Mouse (Mus musculus) urinary bladder, postnatal 0 days (tissue): ENCODE measurements around the gene Cox6b2. TPM values are rescaled to one million over a fixed set of nuclear protein-coding genes. Genes with fewer than 3 reads are reported as not detected.

ENCODE experiments used
- polyA plus RNA-seq: library from polyadenylated mRNA; unstranded; fragments of >200 nt; fragmentation: Nextera tagmentation; extraction: Ambion mirVana; gene quantifications from 2 replicates; pipeline ENCODE4 v1.2.1, GENCODE M21; 2015

Cox6b2 gene
- 50.4 and 62.9 TPM in 2 replicates for polyA plus RNA-seq

GRCm38 (mm10) chr7:4752821-4753570 lies at the start of gene Cox6b2:
Gene Cox6b2 (minus strand): TSS chr7:4753094.

GRCm38 (mm10) chr7:4792278-4793212 lies 39.7 kb upstream of the Cox6b2 start, which contains the start of gene Rpl28:
Gene Rpl28 (plus strand): TSS chr7:4792874.

GRCm38 (mm10) chr7:4789436-4789935 lies 36.6 kb upstream of the Cox6b2 start, which contains the start of gene Tmem238:
Gene Tmem238 (minus strand): TSS chr7:4789656.

GRCm38 (mm10) chr7:4782759-4783158 lies 29.9 kb upstream of the Cox6b2 start, which contains the start of the genes Il11 and Tmem190:
Gene Il11 (minus strand): TSS chr7:4782859.
Gene Tmem190 (plus strand): TSS chr7:4782937.

GRCm38 (mm10) chr7:4771202-4771601 lies 18.3 kb upstream of the Cox6b2 start, which contains the start of gene Fam71e2:
Gene Fam71e2 (minus strand): TSS chr7:4771302.

GRCm38 (mm10) chr7:4739544-4740275 lies 13.2 kb downstream of the Cox6b2 start, which contains the start of gene Kmt5c:
Gene Kmt5c (plus strand): TSS chr7:4740115.

GRCm38 (mm10) chr7:4725169-4725568 lies 27.7 kb downstream of the Cox6b2 start, which contains the start of gene Tmem150b:
Gene Tmem150b (minus strand): TSS chr7:4725249.

Other genes starting within 250 kb of the Cox6b2 start
- gene Tnnt1, start 236.7 kb downstream of the Cox6b2 start, polyA plus RNA-seq: 102 and 107 TPM in 2 replicates
- 1.5 and 2.5 TPM in 2 replicates for gene Tnni3, start 228.9 kb downstream of the Cox6b2 start, polyA plus RNA-seq
- 1.4 TPM in 2 replicates for gene Dnaaf3, start 220.6 kb downstream of the Cox6b2 start, polyA plus RNA-seq
- gene Syt5, start 205.6 kb downstream of the Cox6b2 start, polyA plus RNA-seq: 0.57 and 1.5 TPM in 2 replicates
- gene Ptprh, start 149.1 kb downstream of the Cox6b2 start, polyA plus RNA-seq: not detected in 2 replicates
- gene Tmem86b, start 121.7 kb downstream of the Cox6b2 start, polyA plus RNA-seq: 0.64 and 1.0 TPM in 2 replicates
- 20.7 and 21.7 TPM in 2 replicates for gene Ppp6r1, start 94.1 kb downstream of the Cox6b2 start, polyA plus RNA-seq
- gene Hspbp1, start 68.0 kb downstream of the Cox6b2 start, polyA plus RNA-seq: 50.6 and 51.7 TPM in 2 replicates
- 0.36 and 0.59 TPM in 2 replicates for gene Brsk1, start 62.5 kb downstream of the Cox6b2 start, polyA plus RNA-seq
- gene Tmem150b, start 27.8 kb downstream of the Cox6b2 start, polyA plus RNA-seq: 0.13 TPM in 1 of 2 replicates, not detected in the other
- 23.7 and 24.3 TPM in 2 replicates for gene Kmt5c, start 13.0 kb downstream of the Cox6b2 start, polyA plus RNA-seq
- gene Fam71e2, start 18.2 kb upstream of the Cox6b2 start, polyA plus RNA-seq: not detected in 2 replicates
- gene Il11, start 29.8 kb upstream of the Cox6b2 start, polyA plus RNA-seq: 0.76 and 1.5 TPM in 2 replicates
- 0.35 TPM in 1 of 2 replicates, not detected in the other for gene Tmem190, start 29.8 kb upstream of the Cox6b2 start, polyA plus RNA-seq
- 24.6 and 25.2 TPM in 2 replicates for gene Tmem238, start 36.6 kb upstream of the Cox6b2 start, polyA plus RNA-seq
- 304 and 319 TPM in 2 replicates for gene Rpl28, start 39.8 kb upstream of the Cox6b2 start, polyA plus RNA-seq
- 130 and 139 TPM in 2 replicates for gene Ube2s, start 59.5 kb upstream of the Cox6b2 start, polyA plus RNA-seq
- gene Shisa7, start 91.6 kb upstream of the Cox6b2 start, polyA plus RNA-seq: 0.10 and 0.20 TPM in 2 replicates
- 8.1 and 9.4 TPM in 2 replicates for gene Isoc2b, start 117.2 kb upstream of the Cox6b2 start, polyA plus RNA-seq
- 0.64 and 0.98 TPM in 2 replicates for gene Isoc2a, start 124.1 kb upstream of the Cox6b2 start, polyA plus RNA-seq
- not detected in 2 replicates for gene Gm36210, start 153.4 kb upstream of the Cox6b2 start, polyA plus RNA-seq
- 1.7 and 2.3 TPM in 2 replicates for gene Zfp628, start 162.1 kb upstream of the Cox6b2 start, polyA plus RNA-seq
- gene Nat14, start 168.9 kb upstream of the Cox6b2 start, polyA plus RNA-seq: 2.6 and 3.0 TPM in 2 replicates
- 3.7 and 4.8 TPM in 2 replicates for gene Ssc5d, start 172.7 kb upstream of the Cox6b2 start, polyA plus RNA-seq
- 0.12 and 0.23 TPM in 2 replicates for gene Sbk2, start 211.3 kb upstream of the Cox6b2 start, polyA plus RNA-seq
- gene Sbk3, start 218.1 kb upstream of the Cox6b2 start, polyA plus RNA-seq: not detected in 2 replicates
- gene Zfp579, start 243.1 kb upstream of the Cox6b2 start, polyA plus RNA-seq: 12.7 and 15.0 TPM in 2 replicates